ENCODE assay signal across 9 mouse cellular contexts in the genomic region with DNA sequence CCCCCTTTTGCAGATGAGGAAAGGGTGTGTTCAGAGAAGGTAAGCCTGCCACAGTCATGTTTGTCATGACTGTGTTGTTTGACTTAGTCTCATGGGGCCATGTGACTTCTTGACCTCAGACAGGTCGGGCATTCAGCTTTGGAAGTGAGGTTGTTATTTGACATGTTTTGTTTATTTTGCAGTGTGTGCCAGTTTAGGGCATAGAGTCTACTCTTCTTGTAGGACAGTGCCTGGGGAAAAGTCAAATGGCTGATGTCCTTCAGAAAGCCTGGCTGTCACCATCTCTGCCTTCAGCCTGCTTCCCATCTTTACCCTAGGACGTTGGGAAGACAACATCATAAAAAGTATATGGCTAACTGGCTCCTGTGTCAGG. TPM values are rescaled to one million over a fixed set of nuclear protein-coding genes. Genes with fewer than 3 reads are reported as not detected.
DNase-seq lines count a peak whose midpoint lies in the region; ATAC-seq and TF ChIP-seq lines count a peak whose summit lies in the region.
"Had no signal": no experiment of that assay in that cellular context is flagged by ENCODE, and none has a peak within 500 bp of the region (broad histone marks: within the 10 kb centered on the region; RNA-seq: fewer than 3 reads in every experiment).

No protein-coding gene starts in this region.

- H3K27ac ChIP-seq in lung, postnatal 0 days (ENCODE audit: low read length): no peak overlapping the region
- H3K27ac ChIP-seq in liver, embryonic 15.5 days (replicated peaks): peak overlapping the region; percentile 84
- H3K27ac ChIP-seq in left cerebral cortex, adult 2 months: no peak overlapping the region
- H3K27ac ChIP-seq: embryonic facial prominence, embryonic 12.5 days had no signal

- H3K27me3 ChIP-seq in erythroblast, embryonic 14.5 days (ENCODE audit: control insufficient read depth): peaks cover 49% of the 10 kb centered on the region
- H3K27me3 ChIP-seq in lung, postnatal 0 days (replicated peaks; ENCODE audit: insufficient read depth, low read length): no peaks in the 10 kb centered on the region
- H3K27me3 ChIP-seq in liver, embryonic 15.5 days: peaks cover 33% of the 10 kb centered on the region

- 41% methylated on average over 2 of the region's 2 CpGs for WGBS in lung, postnatal 0 days
- WGBS in liver, embryonic 15.5 days (ENCODE audit: insufficient replicate concordance): 44% methylated on average over 2 of the region's 2 CpGs

- H3K4me1 ChIP-seq in erythroblast, embryonic 14.5 days (ENCODE audit: control insufficient read depth): peaks cover 79% of the 10 kb centered on the region
- H3K4me1 ChIP-seq in lung, postnatal 0 days (ENCODE audit: insufficient read depth, low read depth, low read length): peaks cover 12% of the 10 kb centered on the region
- peaks cover 68% of the 10 kb centered on the region for H3K4me1 ChIP-seq in liver, embryonic 15.5 days (replicated peaks)

- peak overlapping the region; percentile 85 for H3K4me3 ChIP-seq in erythroblast, embryonic 14.5 days (replicated peaks)
- no peak overlapping the region; the same call in 1 of the 2 replicates for H3K4me3 ChIP-seq in lung, postnatal 0 days (ENCODE audit: low read depth, low read length)
- H3K4me3 ChIP-seq in liver, embryonic 15.5 days (replicated peaks): peak overlapping the region; percentile 83
- H3K4me3 ChIP-seq in left cerebral cortex, adult 2 months: no peak overlapping the region

- DNase-seq in lung, postnatal 0 days (ENCODE audit: low spot score): no peak
- DNase-seq in lung, postnatal 25 days (ENCODE audit: low spot score): no peak
- peak; percentile 32 for DNase-seq in yolk sac, embryonic 10.5 days (ENCODE audit: low spot score)
- DNase-seq in left cerebral cortex, adult 2 months (ENCODE audit: extremely low spot score in 1 of 2, low spot score in 2 of 2): no peak
- no peak for DNase-seq in urinary bladder, postnatal 36 days (ENCODE audit: low spot score in 2 of 2)

- intact Hi-C loops in left cerebral cortex, adult 2 months (cut with DNase I): no loop called here

- H3K9ac ChIP-seq in lung, postnatal 0 days (replicated peaks; ENCODE audit: low read depth): no peak overlapping the region
- peak overlapping the region; percentile 83 for H3K9ac ChIP-seq in liver, embryonic 15.5 days

- peak overlapping the region; percentile 91; the same call in 1 of the 2 replicates for H3K4me2 ChIP-seq in lung, postnatal 0 days (replicated peaks; ENCODE audit: low read depth, low read length)
- peak overlapping the region; percentile 85 for H3K4me2 ChIP-seq in liver, embryonic 15.5 days

- TF ChIP-seq EP300 in lung, postnatal 0 days (IDR thresholded peaks at IDR 0.05): no peak

- peaks cover 53% of the 10 kb centered on the region for H3K36me3 ChIP-seq in erythroblast, embryonic 14.5 days (ENCODE audit: control insufficient read depth)
- H3K36me3 ChIP-seq in lung, postnatal 0 days (ENCODE audit: insufficient read depth, low read length): no peaks in the 10 kb centered on the region
- peaks cover 18% of the 10 kb centered on the region for H3K36me3 ChIP-seq in liver, embryonic 15.5 days (replicated peaks)
- H3K36me3 ChIP-seq: embryonic facial prominence, embryonic 12.5 days had no signal

- TF ChIP-seq CTCF in lung, postnatal 0 days (IDR thresholded peaks at IDR 0.05): no peak
- no peak for TF ChIP-seq CTCF in left cerebral cortex, adult 2 months (IDR thresholded peaks at IDR 0.05)

- no peak for ATAC-seq in erythroblast, adult 5-6 weeks (replicated peaks; ENCODE audit: low FRiP score, poor library complexity, severe bottlenecking)
- no peak for ATAC-seq in lung, postnatal 0 days
- no peak for ATAC-seq in liver, embryonic 15.5 days (ENCODE audit: insufficient read depth)

- H3K9me3 ChIP-seq in erythroblast, embryonic 14.5 days (ENCODE audit: control insufficient read depth, low read length): no peaks in the 10 kb centered on the region
- no peaks in the 10 kb centered on the region for H3K9me3 ChIP-seq in lung, postnatal 0 days (ENCODE audit: low read length)
- H3K9me3 ChIP-seq in liver, embryonic 15.5 days (replicated peaks): no peaks in the 10 kb centered on the region
- H3K9me3 ChIP-seq: embryonic facial prominence, embryonic 12.5 days had no signal

RNA-seq across cellular contexts. Expression of gene Spata13, which starts 2.8 kb away (rescaled TPM):
- 4.5 and 4.8 TPM in 2 replicates for polyA plus RNA-seq in erythroblast, embryonic 14.5 days (2012)
- total RNA-seq in erythroblast, adult 5-6 weeks (2015; ENCODE audit: low replicate concordance): 7.1 and 25.3 TPM in 2 replicates
- total RNA-seq in erythroblast, adult 5-6 weeks (2017; ENCODE audit: low replicate concordance): 30.1 and 55.5 TPM in 2 replicates
- polyA plus RNA-seq in lung, postnatal 0 days (2015; fragmentation: Nextera tagmentation; extraction: Ambion mirVana): 11.7 and 15.5 TPM in 2 replicates
- polyA plus RNA-seq in liver, embryonic 15.5 days (2015; fragmentation: Nextera tagmentation; extraction: Ambion mirVana): 18.2 and 21.3 TPM in 2 replicates
- 10 to 100 TPM; 15.4 to 23.7 TPM for total RNA-seq in left cerebral cortex, adult 2 months (2021)

Comparison
In these comparisons a context has a peak if more than half of its experiments do, and no peak if none do; other contexts are left out.
1. H3K4me3 ChIP-seq: peak in erythroblast, embryonic 14.5 days (single experiment) and liver, embryonic 15.5 days (single experiment); none in lung, postnatal 0 days (single experiment) and left cerebral cortex, adult 2 months (single experiment).